Mouse (Mus musculus): Measurements from ENCODE around the gene Nek7. TPM values are rescaled to one million over a fixed set of nuclear protein-coding genes. Genes with fewer than 3 reads are reported as not detected.
A peak's percentile ranks its signal among the peaks of the same experiment; 100 is the strongest.

Gene Nek7
- total RNA-seq, 2 experiments from 2014 or later, result 61.7 to 67.1 TPM

DNA sequence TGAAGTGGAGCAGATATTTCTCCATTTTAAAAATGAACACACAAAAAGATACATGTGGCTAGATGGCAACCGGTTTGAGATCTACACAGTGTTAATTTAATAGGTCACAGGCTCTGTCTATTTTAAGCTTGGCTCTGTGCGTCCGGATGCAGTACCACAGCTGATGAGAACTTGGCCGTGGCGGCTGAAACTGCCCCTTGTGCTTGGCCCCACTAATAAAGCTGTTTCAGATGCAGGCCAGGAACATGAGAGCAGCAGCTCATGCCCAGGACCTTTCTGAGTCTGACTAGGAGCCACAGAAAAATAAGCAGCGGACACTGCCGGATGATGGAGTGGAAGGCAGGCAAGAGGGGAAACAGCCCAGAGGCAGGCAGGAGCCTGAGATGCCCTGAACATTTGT lies 43.1 kb downstream of the Nek7 start:
- intact Hi-C loops (cut with DNase I), result no loop called here
- DNase-seq, result peak; percentile 51 to 54

DNA sequence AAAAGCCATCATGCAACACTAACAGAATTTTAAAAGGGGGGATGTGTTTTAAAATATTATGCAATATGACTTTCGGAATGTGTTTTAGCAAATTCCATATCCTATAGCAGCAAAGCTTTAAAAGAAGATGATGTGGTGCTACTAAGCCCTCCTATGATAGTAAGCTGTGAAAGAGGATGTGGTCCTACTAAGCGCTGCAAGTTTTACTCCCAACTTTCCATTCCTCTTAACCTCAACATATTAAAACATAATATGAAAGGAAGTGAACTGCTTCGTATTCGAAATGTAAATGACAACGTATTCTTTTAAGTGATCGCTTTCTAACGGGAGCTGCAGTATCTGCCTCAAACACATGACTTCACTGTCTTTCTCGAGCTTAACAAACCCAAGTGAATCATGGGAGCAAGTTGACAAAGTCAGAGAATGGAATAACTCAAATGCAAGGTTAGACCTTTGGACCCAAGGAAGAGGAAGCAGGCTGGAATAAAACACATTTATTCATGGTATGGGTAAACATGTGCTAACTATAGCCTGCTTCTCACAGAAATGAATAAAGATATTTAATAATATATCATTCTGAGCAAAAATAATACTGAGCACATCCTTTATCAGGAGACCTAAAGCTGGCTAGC lies 43.8 kb downstream of the Nek7 start:
- intact Hi-C loops (cut with DNase I), result no loop called here
- DNase-seq, result no peak

DNA sequence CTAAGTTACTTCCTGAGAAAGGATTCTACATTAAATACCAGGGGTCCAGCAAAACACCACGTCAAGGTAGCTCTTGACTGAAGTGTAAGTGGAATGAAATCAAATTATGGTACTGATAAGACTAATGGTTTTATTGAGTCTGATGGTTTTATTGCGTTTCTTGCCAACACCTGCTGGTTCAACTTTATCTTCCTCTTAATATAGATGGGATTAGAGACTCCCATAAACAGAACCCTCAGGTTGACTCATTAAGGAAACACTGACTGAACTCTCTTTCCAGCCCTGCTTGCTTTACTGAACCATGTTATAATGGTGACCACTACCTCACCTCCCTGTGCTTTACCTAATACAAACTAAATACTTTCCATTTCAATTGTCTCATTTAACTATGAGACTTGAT lies 44.3 kb downstream of the Nek7 start:
- DNase-seq, result no peak
- intact Hi-C loops (cut with DNase I), result no loop called here

DNA sequence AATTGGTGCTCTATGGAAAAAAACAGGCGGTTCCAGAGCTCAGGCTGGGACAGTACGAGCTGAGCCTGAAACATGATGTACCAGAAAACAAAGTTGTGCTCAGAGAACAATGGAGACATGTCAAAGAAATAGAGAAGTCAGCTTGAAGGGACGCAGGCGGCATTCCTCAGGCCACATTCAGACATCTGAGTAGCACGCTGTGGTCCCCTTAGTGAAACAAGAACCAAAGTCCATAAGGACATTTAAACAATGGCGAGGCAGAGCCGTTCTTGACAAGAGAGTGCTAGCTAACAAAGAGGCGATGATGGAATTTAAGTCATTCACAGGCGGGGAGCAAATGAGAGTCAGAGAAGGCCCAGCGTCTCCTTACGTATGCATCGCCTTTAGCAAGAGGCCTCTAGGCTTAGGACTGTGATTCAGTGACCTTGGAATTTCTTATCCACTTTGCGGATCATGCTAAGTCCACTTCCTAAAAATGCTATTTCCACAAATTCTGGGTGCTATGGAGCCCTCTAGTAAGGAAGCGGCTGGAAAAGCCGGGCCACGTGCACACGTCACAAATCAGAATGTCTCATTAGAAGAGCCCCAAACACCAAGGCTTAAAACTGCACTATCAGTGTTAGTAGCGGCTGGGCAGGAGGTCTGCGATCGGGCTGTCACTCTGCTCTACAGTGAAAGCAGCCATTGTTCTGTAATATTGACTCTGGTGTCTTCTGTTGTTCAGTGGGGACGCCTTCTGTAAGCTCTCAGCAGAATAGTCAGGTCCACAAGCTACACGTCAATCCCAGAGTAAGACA lies 48.2 kb downstream of the Nek7 start:
- intact Hi-C loops (cut with DNase I), result loop anchor here (5.0 kb wide), 1 partner anchor 46 kb away; no protein-coding TSS in a partner anchor
- peak in 1 of 2 experiments; percentile 37 for DNase-seq

DNA sequence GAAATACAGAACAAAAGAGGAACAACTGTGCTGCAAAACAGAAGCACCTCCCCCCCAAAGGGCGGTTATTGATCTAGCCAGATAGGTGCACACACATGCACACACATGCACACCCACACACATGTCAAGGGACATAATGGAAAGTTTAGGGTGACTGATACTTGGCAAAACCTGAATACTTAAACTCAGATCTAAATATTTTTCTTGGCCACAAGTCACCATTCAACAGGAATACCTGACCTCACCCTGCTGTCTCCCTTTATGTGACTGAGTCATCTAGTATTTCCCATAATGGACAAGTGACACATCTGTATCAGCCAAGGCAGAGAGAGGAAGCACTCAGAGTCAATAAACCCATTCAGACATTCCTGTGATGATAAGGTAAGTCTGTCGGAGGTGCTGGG lies 48.9 kb downstream of the Nek7 start:
- no peak for DNase-seq

DNA sequence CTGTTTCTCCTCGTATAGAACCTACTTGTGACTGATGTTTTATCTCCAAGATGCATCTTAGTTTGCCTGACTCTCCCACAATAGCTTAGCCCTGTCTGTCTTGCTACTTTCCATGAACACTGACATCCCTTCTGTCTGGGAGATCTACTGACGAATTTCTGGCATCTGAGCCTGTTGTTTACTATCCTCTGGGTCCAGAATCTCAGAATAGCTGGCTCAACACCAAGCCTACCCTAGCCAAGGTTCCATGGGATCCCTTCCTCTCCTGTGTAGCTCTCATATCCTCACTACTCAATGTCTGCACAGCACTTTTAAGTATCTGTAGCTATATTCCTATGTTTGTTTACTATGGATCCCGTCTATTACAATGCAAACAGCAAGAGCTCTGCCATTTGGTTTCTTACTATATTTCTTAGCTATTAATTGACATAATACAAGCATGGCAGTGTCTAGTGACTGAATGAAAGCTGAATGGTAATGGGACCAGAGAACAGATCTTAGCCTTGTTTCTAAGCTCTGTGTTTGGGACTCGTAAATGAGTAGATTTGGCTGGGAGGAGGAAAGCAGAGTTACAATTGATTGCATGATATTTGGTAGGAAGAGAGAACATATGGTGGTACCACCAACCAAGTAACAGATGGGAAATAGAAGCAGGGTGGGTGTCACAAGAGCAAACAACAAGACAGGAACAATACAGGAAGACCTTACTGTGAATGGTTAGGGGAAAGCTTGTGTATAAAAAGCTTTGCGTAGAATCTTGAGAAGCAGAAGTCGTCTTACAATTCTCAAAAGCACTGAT lies 51.3 kb downstream of the Nek7 start:
- peak; percentile 21 to 30 for DNase-seq
- intact Hi-C loops (cut with DNase I), result no loop called here

More for the DNA sequence above, 48.9 kb downstream of the Nek7 start:
- intact Hi-C loops (cut with DNase I), result loop anchor here (5.0 kb wide), 1 partner anchor 46 kb away; no protein-coding TSS in a partner anchor

DNA sequence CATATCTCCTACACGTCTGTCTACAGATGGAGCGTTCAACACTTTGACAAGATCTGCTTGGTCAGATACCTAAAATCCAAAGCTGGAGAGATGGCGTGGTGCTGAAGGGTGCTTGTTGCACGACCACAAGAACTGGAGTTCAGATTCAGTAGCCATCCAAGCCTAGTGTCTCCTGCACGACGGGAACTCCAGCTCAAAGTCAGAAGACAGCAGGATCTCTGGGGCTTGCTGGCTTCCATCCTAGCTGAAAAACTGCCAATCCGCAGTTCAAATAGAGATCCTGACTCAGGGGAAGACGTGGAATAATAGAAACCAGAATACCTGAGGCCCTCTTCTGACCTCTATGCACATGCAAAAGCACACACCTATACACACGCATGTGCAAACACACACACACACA lies 52.0 kb downstream of the Nek7 start:
- intact Hi-C loops (cut with DNase I), result no loop called here
- peak; percentile 28 for DNase-seq

DNA sequence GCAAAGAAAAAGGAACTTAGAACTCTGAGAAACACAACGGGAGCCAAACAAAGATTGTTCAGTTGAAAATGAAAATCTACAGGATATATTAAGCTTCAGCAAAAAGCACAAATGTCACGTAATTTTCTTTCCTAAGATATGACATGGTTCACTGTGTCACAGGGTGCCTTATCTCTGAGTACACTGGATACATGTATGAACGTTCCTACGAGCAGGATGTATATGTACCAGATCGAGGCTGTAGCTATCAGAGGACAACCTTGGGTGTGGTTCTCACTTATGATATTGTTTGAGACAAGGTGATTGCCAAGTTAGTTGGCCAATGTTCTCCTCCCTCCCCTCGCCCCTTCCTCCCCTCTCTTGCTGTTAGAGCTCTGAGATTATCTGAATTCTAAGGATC lies 55.3 kb downstream of the Nek7 start:
- intact Hi-C loops (cut with DNase I), result no loop called here
- no peak for DNase-seq

DNA sequence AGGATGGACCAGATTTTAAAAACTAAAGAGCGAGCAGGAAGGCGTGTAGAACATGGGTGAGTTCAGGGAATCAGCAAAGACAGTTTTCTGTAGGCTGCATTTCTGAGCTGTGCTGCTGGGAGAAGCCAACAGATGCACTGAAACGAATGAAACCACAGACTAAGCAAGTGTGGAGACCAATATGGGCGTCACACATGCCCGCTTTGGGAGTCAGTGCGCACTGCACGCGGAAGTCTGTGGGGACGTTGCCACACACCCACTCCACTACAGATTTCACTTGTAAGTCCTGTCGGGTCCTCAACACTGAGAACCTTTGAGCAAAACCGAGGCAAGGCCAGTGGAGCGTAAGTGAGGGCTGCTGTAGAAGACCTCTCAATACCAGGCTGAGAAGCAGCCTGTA lies 59.2 kb downstream of the Nek7 start:
- intact Hi-C loops (cut with DNase I), result no loop called here
- no peak for DNase-seq

DNA sequence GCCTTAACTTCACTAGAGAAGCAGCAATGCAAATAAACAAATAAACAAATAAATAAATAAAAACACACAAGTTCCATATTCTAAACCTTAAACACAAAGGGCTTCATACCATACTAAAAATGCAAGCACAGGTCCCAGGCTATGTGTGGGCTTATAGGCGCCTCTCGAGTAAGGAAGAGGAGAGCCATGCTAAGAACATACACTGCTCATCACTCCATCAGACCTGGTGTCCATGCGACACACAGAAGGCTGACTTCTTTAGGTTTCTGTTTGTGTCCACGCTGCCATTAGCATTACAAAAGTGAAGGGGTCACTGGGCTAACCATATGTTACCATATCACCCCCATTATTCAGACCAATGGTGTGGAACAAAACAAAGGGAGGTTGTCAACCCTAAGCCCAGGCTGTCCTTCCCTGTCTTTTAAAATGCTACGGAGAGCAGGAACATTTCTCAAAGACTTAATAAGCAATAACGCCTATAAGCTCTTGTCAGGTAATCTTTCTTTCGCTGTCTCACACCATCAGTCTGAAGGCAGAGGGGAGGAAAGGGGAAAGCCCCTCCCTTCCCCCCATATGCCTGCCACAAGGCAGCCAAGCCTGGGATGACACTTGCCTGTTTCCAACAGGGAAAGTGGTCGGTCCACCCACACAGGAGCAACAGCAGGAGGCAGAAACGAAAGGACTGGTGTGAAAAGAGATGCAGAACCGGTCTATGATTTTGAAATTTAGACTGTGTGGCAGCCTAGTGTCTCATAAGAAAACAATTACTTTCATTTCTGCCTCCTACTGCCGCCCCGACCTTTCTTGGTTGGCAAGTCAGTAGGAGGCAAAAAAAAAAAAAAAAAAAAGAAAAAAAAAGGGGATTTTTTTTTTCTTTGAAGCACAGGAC lies 60.5 kb downstream of the Nek7 start:
- intact Hi-C loops (cut with DNase I), result no loop called here

DNA sequence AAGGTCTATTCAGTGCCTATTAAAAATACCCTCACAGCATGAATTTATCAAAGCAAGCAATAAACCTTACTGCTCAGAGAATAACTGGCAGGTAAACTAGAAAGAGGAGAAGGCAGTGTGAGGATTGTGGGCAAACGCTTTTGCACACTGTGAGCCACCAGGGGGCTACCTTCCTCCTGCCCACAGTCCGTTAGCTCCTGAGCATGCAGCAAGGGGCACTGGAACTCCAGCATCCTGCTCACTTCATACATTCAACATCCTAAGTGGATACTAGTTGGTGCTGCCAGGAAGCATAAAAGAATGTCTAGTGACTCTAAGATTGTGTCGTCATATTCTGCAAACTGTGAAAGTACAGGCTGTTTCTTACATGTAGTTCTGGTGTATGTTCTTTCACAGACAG lies 61.6 kb downstream of the Nek7 start:
- no peak for DNase-seq
- intact Hi-C loops (cut with DNase I), result no loop called here

More for the DNA sequence above, 60.5 kb downstream of the Nek7 start:
- DNase-seq, result no peak

DNA sequence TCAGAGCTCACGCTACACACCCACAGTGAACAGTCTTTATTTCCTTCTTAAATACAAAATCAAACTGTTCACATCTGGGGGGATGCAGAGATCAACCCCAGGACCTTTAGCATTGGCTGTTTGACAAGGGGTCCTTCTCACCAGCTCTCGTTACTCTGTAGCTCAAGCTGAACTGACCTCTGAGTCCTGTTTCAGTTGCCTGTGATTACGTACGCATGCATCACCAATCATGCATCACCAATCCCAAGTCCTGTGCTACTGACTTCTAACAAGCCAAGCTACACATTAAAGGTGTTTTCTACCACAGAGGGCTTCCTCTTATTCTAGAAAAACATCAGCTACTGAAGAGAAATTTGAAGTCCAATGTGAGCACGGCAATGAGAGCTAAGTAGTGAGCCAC lies 65.0 kb downstream of the Nek7 start:
- intact Hi-C loops (cut with DNase I), result loop anchor here (5.0 kb wide), 1 partner anchor 62 kb away; no protein-coding TSS in a partner anchor
- no peak for DNase-seq

DNA sequence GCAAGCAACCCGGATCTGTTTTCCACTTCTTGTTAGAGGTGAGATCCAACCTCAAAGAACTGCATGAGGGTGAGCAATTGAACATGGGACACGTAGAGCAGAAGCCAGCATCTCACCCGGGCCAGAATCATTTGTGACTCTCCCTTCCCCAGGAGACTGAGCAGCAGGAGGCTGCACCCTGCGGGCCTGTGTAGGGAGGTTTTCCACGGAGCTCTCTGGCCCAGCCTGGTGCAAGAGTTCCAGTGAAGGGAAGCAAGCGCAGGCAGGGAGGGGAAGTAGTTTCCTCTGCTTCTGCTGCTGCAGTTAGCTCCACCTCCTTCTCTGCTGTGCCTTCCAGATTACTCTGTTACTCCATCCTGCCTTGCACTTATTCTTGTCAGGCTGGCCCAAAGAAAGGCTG lies 69.8 kb downstream of the Nek7 start:
- DNase-seq, result peak; percentile 57 to 63
- intact Hi-C loops (cut with DNase I), result loop anchor here (5.0 kb wide), 1 partner anchor 67 kb away; no protein-coding TSS in a partner anchor

DNA sequence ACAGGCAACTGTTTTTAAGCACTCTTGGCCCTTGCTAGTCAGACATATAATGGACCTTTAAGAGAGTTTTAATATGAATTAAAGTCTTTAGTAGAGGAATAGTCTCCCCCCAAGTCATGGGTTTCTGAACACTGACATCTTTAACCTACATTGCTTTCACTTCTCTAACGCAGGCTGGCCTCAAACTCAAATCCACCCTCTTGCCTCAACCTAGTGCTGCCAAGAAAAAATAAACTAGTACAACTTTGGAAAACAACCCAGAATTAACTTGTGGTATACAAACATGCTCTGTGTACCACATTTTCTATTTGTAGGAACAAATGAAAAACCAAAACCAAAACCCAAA lies 77.8 kb downstream of the Nek7 start:
- no peak for DNase-seq

DNA sequence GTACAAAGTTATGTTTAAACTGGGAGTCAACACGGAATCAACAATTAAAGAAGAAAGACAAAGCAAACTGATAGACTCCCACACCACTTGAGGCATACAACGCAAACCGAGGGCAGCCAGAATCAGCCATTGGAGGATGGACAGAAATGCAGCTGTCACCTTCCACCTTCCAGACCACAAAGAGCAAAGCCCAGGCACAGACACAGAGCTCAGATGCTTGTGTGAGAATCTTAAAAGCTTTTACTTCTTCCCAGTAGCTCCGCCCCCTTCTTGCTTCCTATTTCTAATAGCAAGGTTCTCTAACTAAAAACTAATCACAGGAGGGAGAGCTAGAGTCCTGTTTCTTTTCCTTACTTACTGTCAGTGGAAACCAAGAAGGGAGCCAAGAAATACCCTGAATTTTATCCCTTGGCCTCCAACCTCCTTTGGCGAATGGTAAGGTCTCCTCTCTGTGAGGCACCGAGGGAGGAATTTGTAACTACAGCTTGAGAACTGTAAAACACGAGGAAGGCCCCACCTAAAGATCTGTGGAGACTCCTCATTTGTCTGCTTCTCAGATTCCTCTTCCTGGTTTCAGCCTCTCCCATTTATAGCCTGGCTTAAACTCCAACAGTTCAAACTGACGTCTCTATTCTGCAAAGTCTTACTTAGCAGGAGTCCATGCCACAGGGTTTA lies 78.3 kb downstream of the Nek7 start:
- DNase-seq, result no peak
- intact Hi-C loops (cut with DNase I), result no loop called here

More for the DNA sequence above, 77.8 kb downstream of the Nek7 start:
- intact Hi-C loops (cut with DNase I), result no loop called here

DNA sequence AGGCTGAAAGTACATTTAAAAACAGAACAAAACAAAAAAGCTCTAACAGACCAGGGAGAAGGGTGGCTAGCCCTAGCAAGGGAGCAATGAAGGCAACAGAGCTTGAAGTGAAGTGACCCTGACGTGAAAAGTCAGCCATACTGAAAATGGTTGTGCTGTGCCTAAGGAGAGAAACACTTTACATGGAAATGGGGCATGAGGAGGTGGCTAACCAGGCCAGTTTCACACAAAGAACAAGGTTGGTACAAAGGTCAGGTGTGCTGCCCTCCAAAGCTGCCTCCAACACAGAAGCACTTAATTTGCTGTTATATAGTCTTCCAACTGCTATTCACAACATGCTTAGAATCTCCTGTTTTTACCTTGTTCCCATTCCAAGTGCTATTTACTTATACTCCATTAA lies 80.2 kb downstream of the Nek7 start:
- DNase-seq, result no peak
- intact Hi-C loops (cut with DNase I), result no loop called here

DNA sequence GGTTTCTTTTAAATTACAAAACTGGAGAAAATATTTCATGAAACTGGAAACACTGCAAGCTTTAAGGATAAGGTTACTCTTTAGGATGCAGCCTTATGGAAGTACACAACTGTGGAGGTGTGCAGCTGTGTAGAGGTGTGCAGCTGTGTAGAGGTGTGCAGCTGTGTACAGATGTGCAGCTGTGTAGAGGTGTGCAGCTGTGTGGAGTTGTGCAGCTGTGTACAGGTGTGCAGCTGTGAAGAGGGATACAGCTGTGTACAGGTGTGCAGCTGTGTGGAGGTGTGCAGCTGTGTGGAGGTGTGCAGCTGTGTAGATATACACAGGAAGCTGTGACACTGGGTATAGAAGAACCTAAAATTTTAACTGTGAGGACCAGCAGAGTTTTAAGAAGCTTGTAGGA lies 81.7 kb downstream of the Nek7 start:
- intact Hi-C loops (cut with DNase I), result no loop called here
- no peak for DNase-seq

DNA sequence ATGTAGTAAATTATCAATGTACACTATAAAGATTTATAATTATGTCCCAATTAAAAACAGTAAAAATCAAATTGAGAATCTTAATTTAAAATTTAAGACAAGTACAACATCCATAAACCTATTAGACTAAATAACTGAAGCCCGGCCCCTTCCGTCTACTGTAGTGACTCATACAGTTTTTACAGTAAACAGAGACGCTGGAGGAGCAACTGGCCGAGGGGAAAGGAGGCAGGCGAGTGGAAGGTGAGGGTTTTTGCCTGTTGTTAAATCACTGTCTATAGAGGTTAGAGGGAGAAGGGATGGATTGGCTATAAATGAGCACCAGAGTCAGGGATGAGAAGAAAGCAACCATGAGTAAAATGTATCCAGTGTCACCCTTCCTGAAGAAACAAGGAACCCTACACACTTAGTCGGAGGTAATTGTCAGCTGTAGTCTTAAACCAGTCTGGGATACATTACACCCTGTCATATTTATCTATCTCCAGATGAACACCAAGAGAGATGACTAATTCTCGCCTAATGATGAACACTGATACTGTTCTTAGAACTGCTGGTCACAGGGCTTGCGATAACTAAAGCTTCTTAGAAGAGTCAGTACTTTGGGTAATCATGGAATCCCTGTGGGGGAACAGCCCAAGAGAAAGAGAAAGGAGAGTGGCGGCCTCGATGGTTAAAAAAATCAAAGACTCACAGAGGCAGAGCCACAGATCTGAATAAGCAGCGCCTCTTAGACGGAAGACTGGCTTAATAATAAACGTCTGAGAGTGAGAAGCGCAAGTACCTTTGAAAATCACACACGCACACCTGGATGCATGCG lies 84.0 kb downstream of the Nek7 start:
- intact Hi-C loops (cut with DNase I), result no loop called here
- DNase-seq, result no peak

DNA sequence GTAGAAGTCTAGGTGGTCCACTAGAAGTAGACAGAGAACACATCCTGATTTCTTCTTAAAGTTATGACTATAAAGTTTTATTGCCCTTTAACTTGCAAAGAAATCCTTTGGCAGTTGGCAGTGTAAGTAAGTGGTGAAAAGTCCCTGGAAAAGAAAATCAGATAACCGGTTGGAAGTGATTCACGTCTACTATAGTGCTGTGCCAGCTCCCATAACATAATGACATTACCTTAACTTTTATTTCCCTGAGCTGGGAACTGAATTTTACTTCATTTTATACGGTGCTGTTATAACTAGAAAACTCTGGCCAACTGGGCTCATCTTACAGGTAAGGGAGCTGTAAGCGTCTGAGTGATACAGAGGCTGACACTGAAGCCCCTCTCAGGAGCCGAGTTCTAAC lies 89.3 kb downstream of the Nek7 start:
- no peak for DNase-seq
- intact Hi-C loops (cut with DNase I), result no loop called here
